Mouse (Mus musculus): Measurements from ENCODE around the gene Lipa. TPM values are rescaled to one million over a fixed set of nuclear protein-coding genes. Genes with fewer than 3 reads are reported as not detected.

Lipa gene
- polyA plus RNA-seq, 1 experiment from 2014 or later = 26.0 TPM

GRCm38 (mm10) chr19:34468216-34468615 lies 59.1 kb downstream of the Lipa start:
- ATAC-seq (ENCODE audit: insufficient number of reproducible peaks, low FRiP score, low TSS enrichment, low read depth) = no peak
- H3K36me3 ChIP-seq (ENCODE audit: control insufficient read depth, insufficient read depth, low read length) = no peaks in the 10 kb centered on the region

GRCm38 (mm10) chr19:34464453-34464852 lies 62.8 kb downstream of the Lipa start:
- Histone ChIP-seq H3K36me3 (ENCODE audit: control insufficient read depth, insufficient read depth, low read length) (no peaks in the 10 kb centered on the region), H3K4me1 (ENCODE audit: control insufficient read depth, insufficient read depth, low read length) (no peaks in the 10 kb centered on the region), H3K9me3 (ENCODE audit: control insufficient read depth, low read length) (no peaks in the 10 kb centered on the region), H3K27ac (replicated peaks; ENCODE audit: low read depth, low read length) (no peak overlapping the region), H3K27me3 (ENCODE audit: control insufficient read depth, insufficient read depth, low read length) (no peaks in the 10 kb centered on the region), H3K4me2 (ENCODE audit: low read depth, severe bottlenecking) (no peak overlapping the region), H3K4me3 (ENCODE audit: low read depth, low read length) (no peak overlapping the region), H3K9ac (ENCODE audit: low read length) (no peak overlapping the region)
- ATAC-seq (ENCODE audit: insufficient number of reproducible peaks, low FRiP score, low TSS enrichment, low read depth) (no peak), DNase-seq (ENCODE audit: low spot score) (no peak)
- WGBS = 84% methylated on average over 3 of the region's 3 CpGs

More at GRCm38 (mm10) chr19:34468216-34468615, 59.1 kb downstream of the Lipa start:
- Histone ChIP-seq H3K4me3 (ENCODE audit: low read depth, low read length) (no peak overlapping the region), H3K9me3 (ENCODE audit: control insufficient read depth, low read length) (no peaks in the 10 kb centered on the region), H3K9ac (ENCODE audit: low read length) (no peak overlapping the region), H3K4me2 (ENCODE audit: low read depth, severe bottlenecking) (no peak overlapping the region), H3K27me3 (ENCODE audit: control insufficient read depth, insufficient read depth, low read length) (0 out of 2 replicates have a peak, but pooled peaks cover 1% of the 10 kb centered on the region), H3K4me1 (ENCODE audit: control insufficient read depth, insufficient read depth, low read length) (no peaks in the 10 kb centered on the region), H3K27ac (replicated peaks; ENCODE audit: low read depth, low read length) (no peak overlapping the region)
- DNase-seq (ENCODE audit: low spot score) = no peak
- WGBS = 46% methylated on average over 6 of the region's 6 CpGs

GRCm38 (mm10) chr19:34461451-34462019 lies 65.7 kb downstream of the Lipa start:
- no peaks in the 10 kb centered on the region for H3K27me3 ChIP-seq (ENCODE audit: control insufficient read depth, insufficient read depth, low read length)
- DNase-seq (ENCODE audit: low spot score) = no peak
- ATAC-seq (ENCODE audit: insufficient number of reproducible peaks, low FRiP score, low TSS enrichment, low read depth) = no peak

GRCm38 (mm10) chr19:34450784-34451370 lies 76.4 kb downstream of the Lipa start:
- Histone ChIP-seq H3K36me3 (ENCODE audit: control insufficient read depth, insufficient read depth, low read length) (no peaks in the 10 kb centered on the region), H3K27me3 (ENCODE audit: control insufficient read depth, insufficient read depth, low read length) (no peaks in the 10 kb centered on the region), H3K4me3 (ENCODE audit: low read depth, low read length) (no peak overlapping the region), H3K4me1 (ENCODE audit: control insufficient read depth, insufficient read depth, low read length) (no peaks in the 10 kb centered on the region), H3K4me2 (ENCODE audit: low read depth, severe bottlenecking) (no peak overlapping the region), H3K27ac (replicated peaks; ENCODE audit: low read depth, low read length) (no peak overlapping the region), H3K9ac (ENCODE audit: low read length) (no peak overlapping the region), H3K9me3 (ENCODE audit: control insufficient read depth, low read length) (no peaks in the 10 kb centered on the region)
- ATAC-seq (ENCODE audit: insufficient number of reproducible peaks, low FRiP score, low TSS enrichment, low read depth) = no peak
- 56% methylated on average over 1 of the region's 1 CpGs for WGBS
- DNase-seq (ENCODE audit: low spot score) = no peak

More at GRCm38 (mm10) chr19:34461451-34462019, 65.7 kb downstream of the Lipa start:
- H3K4me1 ChIP-seq (ENCODE audit: control insufficient read depth, insufficient read depth, low read length) = no peaks in the 10 kb centered on the region
- no peaks in the 10 kb centered on the region for H3K9me3 ChIP-seq (ENCODE audit: control insufficient read depth, low read length)
- H3K9ac ChIP-seq (ENCODE audit: low read length) = no peak overlapping the region
- no peaks in the 10 kb centered on the region for H3K36me3 ChIP-seq (ENCODE audit: control insufficient read depth, insufficient read depth, low read length)
- H3K4me3 ChIP-seq (ENCODE audit: low read depth, low read length) = no peak overlapping the region
- 74% methylated on average over 1 of the region's 1 CpGs for WGBS
- no peak overlapping the region for H3K4me2 ChIP-seq (ENCODE audit: low read depth, severe bottlenecking)
- H3K27ac ChIP-seq (replicated peaks; ENCODE audit: low read depth, low read length) = no peak overlapping the region

GRCm38 (mm10) chr19:34448851-34449250 lies 78.4 kb downstream of the Lipa start:
- Histone ChIP-seq H3K4me3 (ENCODE audit: low read depth, low read length) (no peak overlapping the region), H3K27ac (replicated peaks; ENCODE audit: low read depth, low read length) (no peak overlapping the region), H3K27me3 (ENCODE audit: control insufficient read depth, insufficient read depth, low read length) (no peaks in the 10 kb centered on the region), H3K4me2 (ENCODE audit: low read depth, severe bottlenecking) (no peak overlapping the region), H3K4me1 (ENCODE audit: control insufficient read depth, insufficient read depth, low read length) (no peaks in the 10 kb centered on the region), H3K9ac (ENCODE audit: low read length) (no peak overlapping the region), H3K9me3 (ENCODE audit: control insufficient read depth, low read length) (no peaks in the 10 kb centered on the region), H3K36me3 (ENCODE audit: control insufficient read depth, insufficient read depth, low read length) (no peaks in the 10 kb centered on the region)
- ATAC-seq (ENCODE audit: insufficient number of reproducible peaks, low FRiP score, low TSS enrichment, low read depth) = no peak
- DNase-seq (ENCODE audit: low spot score) = no peak
- WGBS = 73% methylated on average over 1 of the region's 1 CpGs

- Histone ChIP-seq H3K27me3 (ENCODE audit: control insufficient read depth, insufficient read depth, low read length) (no peaks in the 10 kb centered on the region), H3K4me3 (ENCODE audit: low read depth, low read length) (no peak overlapping the region), H3K4me2 (ENCODE audit: low read depth, severe bottlenecking) (no peak overlapping the region), H3K9me3 (ENCODE audit: control insufficient read depth, low read length) (no peaks in the 10 kb centered on the region), H3K36me3 (ENCODE audit: control insufficient read depth, insufficient read depth, low read length) (no peaks in the 10 kb centered on the region), H3K27ac (replicated peaks; ENCODE audit: low read depth, low read length) (no peak overlapping the region), H3K4me1 (ENCODE audit: control insufficient read depth, insufficient read depth, low read length) (no peaks in the 10 kb centered on the region), H3K9ac (ENCODE audit: low read length) (no peak overlapping the region)
- 27% methylated on average over 4 of the region's 4 CpGs for WGBS
- no peak for DNase-seq (ENCODE audit: low spot score)
- ATAC-seq (ENCODE audit: insufficient number of reproducible peaks, low FRiP score, low TSS enrichment, low read depth) = no peak
These were observed 81.8 kb downstream of the Lipa start for GRCm38 (mm10) chr19:34445410-34446012.

GRCm38 (mm10) chr19:34444785-34445184 lies 82.5 kb downstream of the Lipa start:
- no peaks in the 10 kb centered on the region for H3K4me1 ChIP-seq (ENCODE audit: control insufficient read depth, insufficient read depth, low read length)
- no peak for ATAC-seq (ENCODE audit: insufficient number of reproducible peaks, low FRiP score, low TSS enrichment, low read depth)
- H3K9me3 ChIP-seq (ENCODE audit: control insufficient read depth, low read length) = no peaks in the 10 kb centered on the region
- H3K27ac ChIP-seq (replicated peaks; ENCODE audit: low read depth, low read length) = no peak overlapping the region
- no peak for DNase-seq (ENCODE audit: low spot score)
- no peaks in the 10 kb centered on the region for H3K27me3 ChIP-seq (ENCODE audit: control insufficient read depth, insufficient read depth, low read length)
- no peak overlapping the region for H3K9ac ChIP-seq (ENCODE audit: low read length)
- H3K36me3 ChIP-seq (ENCODE audit: control insufficient read depth, insufficient read depth, low read length) = no peaks in the 10 kb centered on the region
- 83% methylated on average over 3 of the region's 3 CpGs for WGBS
- no peak overlapping the region for H3K4me3 ChIP-seq (ENCODE audit: low read depth, low read length)
- no peak overlapping the region for H3K4me2 ChIP-seq (ENCODE audit: low read depth, severe bottlenecking)

Data from limb, embryonic 11.5 days (tissue).